Mouse (Mus musculus) intestine, postnatal 0 days (tissue): ENCODE results near the gene Olfr895. TPM values are rescaled to one million over a fixed set of nuclear protein-coding genes. Genes with fewer than 3 reads are reported as not detected.

Experiments
- ATAC-seq: fragments of 200-750 bp; cut with Nextera tagmentation; 2 replicates; pipeline ENCODE4 v1.8.0; 2017; ENCODE audit warnings: mild to moderate bottlenecking, moderate TSS enrichment, moderate library complexity
- H3K27ac ChIP-seq: fragments of 300-500 bp; sonication (generic); 2 replicates; pipeline ENCODE4 v1.5.1; 2014; ENCODE audit warnings: mild to moderate bottlenecking, low read depth, low read length, moderate library complexity
- H3K27me3 ChIP-seq: fragments of 300-500 bp; sonication (generic); replicated peaks from 2 replicates; pipeline ENCODE4 v1.6.1; 2014; ENCODE audit warnings: low read length, mixed read lengths; ENCODE audit not compliant: control insufficient read depth, insufficient read depth
- H3K36me3 ChIP-seq: fragments of 300-500 bp; sonication (generic); 2 replicates; pipeline ENCODE4 v1.6.1; 2014; ENCODE audit warnings: mild to moderate bottlenecking, moderate library complexity; ENCODE audit not compliant: control insufficient read depth, insufficient read depth
- H3K4me1 ChIP-seq: fragments of 300-500 bp; sonication (generic); replicated peaks from 2 replicates; pipeline ENCODE4 v1.6.1; 2014; ENCODE audit warnings: antibody characterized with exemption, low read length, mixed read lengths; ENCODE audit not compliant: control insufficient read depth, insufficient read depth
- H3K4me2 ChIP-seq: fragments of 300-500 bp; sonication (generic); replicated peaks from 2 replicates; pipeline ENCODE4 v1.6.1; 2014; ENCODE audit warnings: low read depth, mild to moderate bottlenecking, moderate library complexity
- H3K4me3 ChIP-seq: fragments of 300-500 bp; sonication (generic); 2 replicates; pipeline ENCODE4 v1.5.1; 2014; ENCODE audit warnings: low read depth, low read length
- H3K9ac ChIP-seq: fragments of 300-500 bp; sonication (generic); 2 replicates; pipeline ENCODE4 v1.6.1; 2014; ENCODE audit warnings: mild to moderate bottlenecking, low read depth, low read length
- H3K9me3 ChIP-seq: fragments of 300-500 bp; sonication (generic); 2 replicates; pipeline ENCODE4 v1.6.1; 2016; ENCODE audit warnings: mixed run types; ENCODE audit not compliant: control insufficient read depth
- CTCF ChIP-seq: sonication (generic); IDR thresholded peaks from 2 replicates; pipeline ENCODE4 v1.5.1; 2016; ENCODE audit warnings: low read depth, mild to moderate bottlenecking, control low read depth, antibody characterized with exemption, moderate library complexity
- whole genome bisulfite sequencing: fragments of 180-500 bp; shearing (Covaris S2); extraction: QIAGEN DNeasy Blood & Tissue Kit; methylation state at CpG from one replicate; pipeline ENCODE4 v1.1.7; 2014; 5-methylcytosine and 5-hydroxymethylcytosine counted together
- polyA plus RNA-seq: library from polyadenylated mRNA; unstranded; fragments of >200 nt; fragmentation: Nextera tagmentation; extraction: Ambion mirVana; gene quantifications from 2 replicates; pipeline ENCODE4 v1.2.1, GENCODE M21; 2015

Gene Olfr895
- not detected in 2 replicates for polyA plus RNA-seq

DNA sequence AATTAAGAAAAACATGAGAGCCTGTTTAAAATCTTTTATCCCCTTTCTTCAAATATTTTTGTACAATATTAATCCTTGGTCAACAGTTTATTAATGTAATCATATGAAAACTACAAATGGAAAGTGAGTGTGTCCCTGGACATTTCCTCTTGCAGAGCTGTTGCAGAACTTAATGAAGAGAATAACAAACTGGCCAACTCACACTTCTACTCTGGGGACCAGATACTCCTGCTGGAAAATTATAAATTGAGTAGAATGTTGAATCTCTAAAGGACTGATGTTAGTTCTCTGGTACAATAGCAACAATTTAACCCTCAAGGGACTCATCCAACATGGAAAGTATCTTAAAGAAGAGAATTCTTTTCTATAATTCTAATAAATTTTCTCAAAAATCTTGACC lies at the start of gene Olfr895:
Gene Olfr895, plus strand, starts transcription at position 301 of the 400 bp plus-strand sequence.
- Histone ChIP-seq H3K4me3 (no peak within 1 kb of the TSS), H3K36me3 (no peaks in the 10 kb centered on the region), H3K27me3 (no peaks in the 10 kb centered on the region), H3K4me1 (no peaks in the 10 kb centered on the region), H3K4me2 (no peak within 1 kb of the TSS), H3K9me3 (no peaks in the 10 kb centered on the region), H3K27ac (no peak within 1 kb of the TSS), H3K9ac (no peak within 1 kb of the TSS)
- TF ChIP-seq CTCF = no peak
- no peak for ATAC-seq

DNA sequence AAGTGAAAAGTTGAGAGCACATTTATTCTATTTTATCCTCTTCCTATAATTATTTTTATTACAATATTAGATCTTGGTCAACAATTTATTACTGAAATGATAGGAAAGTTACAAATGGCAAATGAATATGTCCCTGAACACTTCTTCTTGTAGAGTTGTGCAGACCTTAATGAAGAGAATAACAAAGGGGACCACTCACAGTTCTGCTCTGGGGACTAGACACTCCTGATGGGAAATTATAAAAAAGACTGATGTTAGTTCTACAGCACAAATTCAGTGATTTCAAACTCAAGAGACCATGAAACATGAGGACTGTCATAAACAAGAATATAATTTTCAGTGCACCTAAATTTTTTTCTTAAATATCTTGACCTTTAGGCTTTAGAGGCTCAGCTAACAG lies 15.2 kb upstream of the Olfr895 start, which contains the start of gene Olfr143:
Gene Olfr143, plus strand, starts transcription at position 301 of the 400 bp plus-strand sequence.
- H3K36me3 ChIP-seq = no peaks in the 10 kb centered on the region
- no peaks in the 10 kb centered on the region for H3K9me3 ChIP-seq
- no peak for ATAC-seq
- H3K9ac ChIP-seq = no peak within 1 kb of the TSS
- no peaks in the 10 kb centered on the region for H3K4me1 ChIP-seq
- no peak within 1 kb of the TSS for H3K27ac ChIP-seq
- H3K27me3 ChIP-seq = no peaks in the 10 kb centered on the region
- TF ChIP-seq CTCF = no peak
- H3K4me2 ChIP-seq = no peak within 1 kb of the TSS
- no peak within 1 kb of the TSS for H3K4me3 ChIP-seq

GRCm38 (mm10) chr9:38290807-38291206 lies 23.2 kb downstream of the Olfr895 start, which contains the start of gene Olfr896-ps1:
Olfr896-ps1 (plus strand) TSS chr9:38291107.
- no peak within 1 kb of the TSS for H3K9ac ChIP-seq
- no peaks in the 10 kb centered on the region for H3K36me3 ChIP-seq
- ATAC-seq = no peak
- no peak within 1 kb of the TSS for H3K4me3 ChIP-seq
- no peak within 1 kb of the TSS for H3K27ac ChIP-seq
- no peak within 1 kb of the TSS for H3K4me2 ChIP-seq
- WGBS = 82% methylated on average over 1 of the region's 1 CpGs
- H3K9me3 ChIP-seq = no peaks in the 10 kb centered on the region
- no peaks in the 10 kb centered on the region for H3K4me1 ChIP-seq
- no peaks in the 10 kb centered on the region for H3K27me3 ChIP-seq
- no peak for TF ChIP-seq CTCF

Other genes with a start within 250 kb of the Olfr895 start
- not detected in 2 replicates for gene Olfr883, start 242.0 kb upstream of the Olfr895 start, polyA plus RNA-seq
- not detected in 2 replicates for gene Olfr884, start 221.3 kb upstream of the Olfr895 start, polyA plus RNA-seq
- not detected in 2 replicates for gene Olfr885, start 206.5 kb upstream of the Olfr895 start, polyA plus RNA-seq
- gene Olfr887, start 183.8 kb upstream of the Olfr895 start, polyA plus RNA-seq = not detected in 2 replicates
- gene Olfr888, start 159.7 kb upstream of the Olfr895 start, polyA plus RNA-seq = not detected in 2 replicates
- not detected in 2 replicates for gene Olfr889, start 152.7 kb upstream of the Olfr895 start, polyA plus RNA-seq
- gene Olfr890, start 125.3 kb upstream of the Olfr895 start, polyA plus RNA-seq = not detected in 2 replicates
- not detected in 2 replicates for gene Olfr891, start 87.0 kb upstream of the Olfr895 start, polyA plus RNA-seq
- gene Olfr893, start 59.5 kb upstream of the Olfr895 start, polyA plus RNA-seq = not detected in 2 replicates
- not detected in 2 replicates for gene Olfr894, start 49.8 kb upstream of the Olfr895 start, polyA plus RNA-seq
- gene Olfr143, start 15.1 kb upstream of the Olfr895 start, polyA plus RNA-seq = not detected in 2 replicates
- gene Olfr896-ps1, start 23.3 kb downstream of the Olfr895 start, polyA plus RNA-seq = not detected in 2 replicates
- gene Olfr25, start 61.2 kb downstream of the Olfr895 start, polyA plus RNA-seq = not detected in 2 replicates
- gene Olfr898, start 80.6 kb downstream of the Olfr895 start, polyA plus RNA-seq = not detected in 2 replicates
- not detected in 2 replicates for gene Olfr250, start 99.0 kb downstream of the Olfr895 start, polyA plus RNA-seq
- not detected in 2 replicates for gene Olfr251, start 109.2 kb downstream of the Olfr895 start, polyA plus RNA-seq
- not detected in 2 replicates for gene Olfr147, start 133.8 kb downstream of the Olfr895 start, polyA plus RNA-seq
- not detected in 2 replicates for gene Olfr901, start 161.6 kb downstream of the Olfr895 start, polyA plus RNA-seq
- not detected in 2 replicates for gene Olfr902, start 179.8 kb downstream of the Olfr895 start, polyA plus RNA-seq
- not detected in 2 replicates for gene Olfr904, start 195.3 kb downstream of the Olfr895 start, polyA plus RNA-seq
- not detected in 2 replicates for gene Olfr905, start 203.3 kb downstream of the Olfr895 start, polyA plus RNA-seq
- not detected in 2 replicates for gene Olfr906, start 219.2 kb downstream of the Olfr895 start, polyA plus RNA-seq
- gene Olfr907, start 227.9 kb downstream of the Olfr895 start, polyA plus RNA-seq = not detected in 2 replicates